Mouse (Mus musculus) CH12.LX (cell line): ENCODE data around the gene Ngef.

ENCODE experiments used
- CTCF ChIP-seq, 2 experiments: IDR thresholded peaks in 1 of 2; conservative IDR thresholded peaks in 1 of 2; 2 replicates each; pipeline ENCODE4 v1.5.1; 2011 to 2012; ENCODE audit warnings: low read depth in 2 of 2, low read length in 2 of 2, improper control_type of control experiment in 1 of 2, inconsistent platforms in 1 of 2, mild to moderate bottlenecking in 1 of 2, moderate library complexity in 1 of 2
- PAX5 ChIP-seq: IDR thresholded peaks from 2 replicates; pipeline ENCODE4 v1.6.1; 2012; ENCODE audit warnings: low read length, inconsistent platforms, mixed read lengths
- POLR2A ChIP-seq: IDR thresholded peaks from 2 replicates; pipeline ENCODE4 v1.6.1; 2011; ENCODE audit warnings: low read depth, mild to moderate bottlenecking, improper control_type of control experiment, low read length
- USF2 ChIP-seq: conservative IDR thresholded peaks from 2 replicates; pipeline ENCODE4 v1.6.1; 2011; ENCODE audit warnings: low read depth, low read length, improper control_type of control experiment
- ZKSCAN1 ChIP-seq: IDR thresholded peaks from 2 replicates; pipeline ENCODE4 v1.6.1; 2012; ENCODE audit warnings: low read depth, inconsistent platforms, low read length, improper control_type of control experiment, borderline replicate concordance

DNA sequence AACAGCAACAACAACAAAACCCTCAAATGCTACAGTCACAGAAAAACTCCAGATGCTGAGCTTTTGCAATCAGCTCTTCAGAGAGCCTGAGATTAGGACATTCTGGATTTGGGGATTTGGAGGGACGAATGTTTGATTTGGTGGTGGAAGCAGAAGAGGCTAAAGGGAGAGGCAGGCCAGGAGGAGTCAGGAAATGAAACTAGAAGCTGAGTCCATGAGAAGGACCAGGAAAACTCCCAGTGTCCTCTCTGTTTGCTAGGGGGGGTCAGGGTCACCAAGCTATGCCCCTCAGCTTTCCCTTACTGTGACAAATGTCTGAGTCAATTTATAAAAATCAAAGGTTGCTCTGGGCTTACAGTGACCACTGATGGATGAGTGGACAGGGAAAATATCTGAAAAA is 20.1 kb downstream of the Ngef start:
- TF ChIP-seq CTCF (conservative IDR thresholded peaks at IDR 0.05 in 1 of 2, IDR thresholded peaks at IDR 0.05 in 1 of 2; ENCODE audit: low read depth in 2 of 2, low read length in 2 of 2) (no peak), POLR2A (no peak), PAX5 (no peak), USF2 (no peak), ZKSCAN1 (no peak)
